Mouse (Mus musculus) common myeloid progenitor, adult 5-6 weeks (primary cell): ENCODE results near the gene Uroc1. TPM values are rescaled to one million over a fixed set of nuclear protein-coding genes. Genes with fewer than 3 reads are reported as not detected.

Experiments used
- ATAC-seq: replicated peaks from 2 replicates; pipeline ENCODE4 v1.8.0; 2016; ENCODE audit warnings: low read depth, mild to moderate bottlenecking, moderate TSS enrichment, inconsistent platforms; ENCODE audit not compliant: poor library complexity, severe bottlenecking
- total RNA-seq: library from RNA; stranded (forward); fragments of 200-1000, 187-1606 nt; gene quantifications from 2 replicates; pipeline ENCODE4 v1.2.3, GENCODE M21; 2017

Gene Uroc1
- total RNA-seq = not detected in 2 replicates

DNA sequence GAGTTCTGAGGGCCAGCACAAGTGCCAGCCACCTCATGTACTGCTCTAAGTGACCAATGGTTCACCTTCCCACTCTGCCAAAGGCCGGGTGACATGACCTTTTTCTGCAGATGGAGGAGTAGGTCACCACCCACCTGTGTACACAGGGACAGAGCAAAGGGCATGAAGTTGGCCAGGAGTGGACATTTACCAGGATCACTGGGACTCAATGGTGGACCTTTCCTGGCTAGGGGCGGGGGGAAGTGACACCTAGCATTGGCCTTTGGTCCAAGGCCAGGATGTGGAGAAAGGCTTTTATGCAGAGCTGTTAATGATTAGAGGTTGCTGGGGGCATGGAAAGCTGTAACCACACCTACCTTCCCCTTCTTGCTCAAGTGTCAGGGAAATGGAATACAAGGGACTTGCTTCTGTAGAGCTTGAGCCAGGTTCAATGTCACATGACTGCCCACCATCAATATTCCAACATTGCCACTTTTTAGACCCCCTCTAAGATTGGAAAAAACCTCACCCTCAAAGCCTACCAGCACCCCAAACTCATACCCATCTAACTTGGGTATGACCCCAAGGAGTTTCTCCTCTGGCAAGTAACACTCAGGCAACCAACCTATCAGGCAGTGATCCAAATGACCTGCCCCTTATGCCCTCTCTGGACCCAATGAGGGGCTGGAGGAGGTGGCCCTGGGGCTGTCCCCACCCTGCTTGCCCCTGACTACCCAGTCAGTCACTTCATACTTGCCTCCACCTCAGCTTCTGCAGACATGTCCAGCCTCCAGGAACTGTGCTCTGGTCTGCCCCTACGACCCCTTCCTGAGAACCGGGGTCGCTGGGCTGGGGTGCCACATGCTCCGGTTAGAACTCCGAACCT, at the start of gene Uroc1:
Gene Uroc1 (plus strand): TSS at position 724 of the 865 bp plus-strand sequence.
- ATAC-seq = no peak

DNA sequence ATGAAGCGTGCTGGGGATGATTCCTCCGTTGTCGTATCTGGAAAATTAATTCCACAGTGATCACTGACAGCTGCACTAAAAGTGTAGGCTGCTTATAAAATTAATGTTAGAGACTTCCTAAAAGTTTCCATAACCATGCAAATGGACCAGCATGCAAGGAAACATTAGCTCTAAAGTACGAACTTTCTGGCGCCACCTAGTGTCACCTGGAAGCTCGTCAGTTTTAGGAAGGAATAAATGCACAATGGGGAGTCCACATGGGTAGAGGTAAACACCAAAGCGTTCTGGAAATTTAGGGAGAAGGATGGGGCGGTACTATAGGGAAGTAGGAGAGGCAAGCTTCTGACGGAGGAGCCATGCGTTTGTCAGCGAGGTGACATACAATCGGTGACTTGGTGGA, 44.8 kb upstream of the Uroc1 start:
- no peak for ATAC-seq

DNA sequence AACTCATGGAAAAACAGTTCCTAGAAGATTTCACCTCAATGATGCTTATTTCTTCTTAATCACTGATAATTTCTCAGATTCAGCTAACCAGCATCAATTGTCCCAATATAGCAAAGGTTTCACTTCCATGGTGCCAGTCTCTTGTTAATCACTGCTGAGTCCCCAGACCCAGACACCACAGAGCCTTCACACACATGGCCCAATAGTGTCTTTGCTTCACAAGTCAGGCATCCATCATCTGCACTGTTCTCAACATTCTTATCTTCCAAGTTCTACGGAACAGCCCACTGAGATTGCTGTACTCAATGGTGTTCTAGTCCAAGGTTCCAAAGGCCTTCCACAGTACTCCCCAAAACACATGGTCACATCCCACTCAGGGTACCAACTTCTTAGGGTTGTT, 32.2 kb upstream of the Uroc1 start, which contains the start of gene BC048671:
Gene BC048671 (plus strand): TSS at position 301 of the 400 bp plus-strand sequence.
- ATAC-seq = no peak

DNA sequence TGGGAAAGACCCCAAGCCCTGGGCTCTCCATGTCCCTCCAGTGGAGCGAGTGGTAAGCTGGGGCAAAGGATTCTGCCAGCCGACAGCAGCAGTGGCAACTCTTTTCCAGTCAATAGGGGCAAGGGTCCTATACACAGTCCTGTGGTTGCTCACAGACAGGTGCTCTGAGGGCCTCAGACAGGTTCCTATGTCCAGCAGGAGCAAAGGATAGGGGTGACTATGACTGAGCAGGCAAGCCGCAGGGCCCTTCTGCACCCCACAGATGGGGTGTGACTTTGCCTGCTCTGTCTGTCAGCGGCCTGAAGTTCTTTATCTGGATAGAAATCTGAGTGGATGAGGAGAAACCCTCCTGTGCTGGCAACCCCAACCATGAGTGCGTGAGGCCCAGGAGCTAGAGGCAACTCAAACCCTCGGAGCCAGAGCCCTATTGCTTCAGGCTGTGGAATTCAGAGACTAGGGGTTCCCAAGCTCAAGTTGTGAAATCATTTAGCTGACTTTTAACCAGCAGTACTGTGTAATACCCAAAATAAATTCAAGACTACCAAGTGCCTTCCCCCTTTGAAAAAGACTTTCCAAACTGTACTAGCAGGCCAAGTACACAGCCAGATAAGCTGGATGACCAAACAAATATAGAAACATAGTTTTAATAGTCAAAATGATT, 26.6 kb upstream of the Uroc1 start:
- no peak for ATAC-seq

DNA sequence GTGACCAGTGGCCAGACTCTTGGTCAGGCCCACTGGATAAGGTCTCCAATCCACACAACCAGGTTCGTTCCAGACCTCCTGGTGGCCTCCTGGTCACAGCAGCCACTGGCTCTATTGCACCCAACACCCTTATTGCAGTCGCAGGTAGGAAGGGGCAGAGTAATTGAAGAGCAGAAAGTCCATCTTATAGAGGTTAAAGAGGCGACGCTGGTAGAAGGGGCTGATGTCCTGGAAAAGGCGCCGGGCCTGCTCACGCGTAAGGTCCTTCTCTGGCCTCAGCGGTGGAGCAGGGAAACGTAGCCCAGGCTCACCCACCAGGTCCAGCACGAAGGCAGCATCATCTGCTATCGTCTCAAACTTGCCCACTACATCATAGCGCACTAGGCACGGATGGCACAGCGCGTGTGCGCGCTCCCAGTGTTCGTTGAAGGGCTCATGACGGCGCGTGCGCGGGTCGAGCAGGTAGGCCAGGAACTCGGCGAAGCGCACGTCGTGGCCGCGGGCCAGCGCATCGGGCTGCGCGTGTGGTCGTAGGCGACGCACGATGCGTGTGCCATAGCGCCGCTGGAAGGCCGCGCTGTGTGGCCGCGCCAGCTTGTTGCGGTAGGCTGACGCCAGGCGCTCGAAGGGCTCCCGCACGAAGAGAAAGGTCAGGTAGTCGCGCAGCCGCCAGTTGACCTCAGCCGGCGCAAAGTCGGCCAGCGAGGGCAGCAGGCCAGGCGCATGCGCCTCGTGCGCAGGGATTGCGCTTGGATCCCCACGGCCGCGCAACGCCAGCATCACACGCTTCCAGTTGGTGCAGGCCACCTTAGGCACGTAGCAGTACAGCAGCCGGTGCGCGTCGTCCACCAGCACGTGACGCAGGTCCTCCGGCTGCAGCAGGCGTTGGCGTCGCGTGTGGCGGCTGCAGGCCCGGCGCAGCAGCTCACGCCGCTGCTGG, 24.0 kb upstream of the Uroc1 start:
- no peak for ATAC-seq

DNA sequence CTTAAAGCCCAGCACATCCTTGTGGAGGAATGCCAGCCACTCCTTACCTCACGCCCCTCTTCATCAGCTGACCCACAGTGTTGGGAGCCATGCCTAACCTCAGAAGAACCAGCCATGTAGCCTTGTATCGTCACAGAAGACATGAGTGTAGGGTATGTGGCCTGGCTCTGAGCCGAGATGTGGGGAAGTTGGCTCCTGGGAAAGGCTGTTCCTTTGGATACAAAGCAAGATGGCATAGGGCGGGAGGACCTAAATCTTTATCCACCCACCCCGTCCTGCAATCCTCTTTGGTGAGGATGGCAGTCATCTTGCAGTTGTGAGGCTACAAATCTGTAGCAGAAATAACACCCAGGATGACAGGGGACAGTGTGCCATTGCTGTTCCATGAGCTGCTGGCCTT, 17.1 kb upstream of the Uroc1 start:
- ATAC-seq = no peak

DNA sequence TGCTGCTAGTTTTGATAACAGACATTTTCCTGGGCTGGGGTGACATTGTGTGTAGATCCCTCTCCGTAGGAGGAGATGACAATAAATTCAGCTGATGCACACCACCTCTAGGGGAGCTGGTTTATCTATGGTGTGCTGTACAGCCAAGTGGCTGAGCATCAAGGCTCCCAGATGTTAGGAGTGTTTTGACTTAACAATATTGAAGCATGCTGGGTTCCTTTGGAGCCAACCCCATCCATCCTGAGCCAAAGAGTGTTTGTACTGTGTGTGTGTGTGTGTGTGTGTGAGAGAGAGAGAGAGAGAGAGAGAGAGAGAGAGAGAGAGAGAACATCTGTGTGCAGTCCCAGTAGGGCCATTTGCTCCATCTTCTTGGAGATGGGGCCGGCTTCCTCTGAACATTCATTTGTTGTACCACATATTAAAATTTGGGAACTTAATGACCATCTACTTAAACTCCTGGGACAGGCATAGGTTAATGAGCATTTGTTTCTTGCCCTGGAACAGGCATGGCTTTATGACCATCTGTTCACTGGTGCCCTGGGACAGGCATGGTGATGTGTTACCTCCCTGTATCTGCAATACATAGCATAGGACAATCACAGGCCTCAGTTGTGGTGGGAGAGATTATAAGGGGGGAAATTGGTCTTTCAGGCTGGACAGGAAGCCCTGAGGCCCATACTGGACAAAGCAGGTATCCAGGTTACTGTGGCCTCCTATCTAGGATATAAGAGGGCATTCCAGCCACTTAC, 15.4 kb upstream of the Uroc1 start:
- no peak for ATAC-seq

DNA sequence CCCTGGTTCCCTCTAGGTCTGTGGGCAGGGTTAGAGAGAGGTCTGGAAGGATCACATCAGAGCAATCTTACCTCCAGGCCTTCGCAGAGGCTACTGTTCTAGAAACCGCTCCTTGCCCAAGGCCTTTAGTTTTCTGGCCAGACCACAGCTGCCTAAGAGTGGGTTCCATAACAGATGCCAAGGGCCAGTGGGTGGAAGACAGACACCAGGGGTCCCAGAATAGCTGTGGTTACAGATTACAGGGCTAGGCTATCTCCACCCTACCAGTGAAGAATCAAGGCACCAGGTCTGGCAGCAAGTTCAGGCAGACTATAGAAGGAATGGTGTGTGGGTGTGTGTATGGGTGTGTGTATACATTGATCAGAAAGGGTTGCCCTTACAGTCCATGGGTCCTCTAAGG, 14.1 kb upstream of the Uroc1 start:
- 0 out of 2 replicates have a peak, but pooled peaks have one; percentile 2 for ATAC-seq

DNA sequence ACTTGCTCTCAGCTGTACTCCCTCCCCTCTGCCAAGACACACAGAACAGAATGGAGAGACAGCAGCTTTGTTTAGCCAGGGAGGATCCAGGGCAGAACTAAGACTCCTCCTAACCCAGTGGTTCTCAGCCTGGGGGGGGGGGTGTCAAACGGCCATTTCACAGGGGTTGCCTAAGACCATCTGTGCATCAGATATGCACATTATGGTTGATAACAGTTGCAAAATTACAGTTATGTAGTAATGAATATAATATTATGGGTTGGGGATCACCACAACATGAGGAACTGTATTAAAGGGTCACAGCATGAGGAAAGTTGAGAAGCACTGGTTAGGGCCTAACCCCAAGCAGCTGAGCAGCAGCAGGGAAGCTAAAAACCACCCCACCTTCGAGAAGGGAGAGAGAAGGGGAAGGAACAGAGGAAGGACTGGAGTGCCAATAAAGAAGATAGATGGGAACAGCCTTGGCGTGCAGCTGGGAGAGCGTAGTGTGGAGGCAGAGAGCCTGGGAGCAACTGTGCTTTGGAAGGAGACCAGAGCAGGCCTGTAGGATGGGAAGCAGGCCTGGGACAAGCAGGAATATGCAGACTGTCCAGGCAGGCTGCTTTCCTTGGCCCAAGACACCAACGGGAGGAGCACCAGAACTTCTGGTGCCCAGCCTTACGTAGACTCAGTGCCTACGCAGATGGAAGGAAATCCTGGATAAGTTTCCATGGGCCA, 13.5 kb upstream of the Uroc1 start:
- ATAC-seq = peak; percentile 42; the same call in 1 of the 2 replicates

DNA sequence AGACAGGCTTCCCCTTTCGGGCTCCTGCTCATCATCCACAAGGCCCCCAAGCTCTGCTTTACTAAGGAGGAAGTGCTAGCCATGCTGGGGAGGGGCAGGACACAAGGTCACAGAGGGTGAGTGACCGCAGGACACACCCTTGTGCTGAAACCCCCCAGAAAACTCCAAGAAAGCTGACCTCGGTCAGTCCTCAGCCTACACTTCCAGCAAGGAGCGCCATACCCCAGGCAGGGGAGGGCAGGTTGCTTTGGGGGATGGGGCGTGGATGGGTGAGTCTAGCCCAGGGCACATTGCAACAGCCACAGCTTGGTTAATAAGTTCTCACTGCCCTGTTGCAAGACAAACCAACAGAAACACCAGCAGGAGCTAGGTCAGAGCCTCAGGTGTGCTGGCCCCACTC, 12.7 kb upstream of the Uroc1 start:
- no peak; the same call in 1 of the 2 replicates for ATAC-seq

DNA sequence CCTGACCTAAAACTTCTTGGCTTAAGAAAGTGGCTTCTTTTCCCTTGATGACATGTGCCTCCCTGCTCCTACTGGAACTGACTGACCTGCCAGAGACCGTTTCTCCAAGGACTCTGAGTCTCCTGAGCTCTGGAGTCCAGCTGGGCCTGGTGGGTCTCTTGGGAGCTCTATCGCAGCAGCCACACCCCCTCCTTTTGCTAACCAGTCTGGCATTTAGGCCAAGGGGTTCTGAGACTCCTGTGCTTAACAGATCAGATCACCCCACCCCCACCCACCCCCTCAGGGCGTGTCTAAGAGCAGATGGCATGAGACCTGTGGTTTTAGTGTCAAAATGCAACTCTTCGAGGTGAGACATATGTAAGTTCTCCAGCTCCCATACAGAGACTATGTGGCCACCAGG, 11.3 kb upstream of the Uroc1 start:
- ATAC-seq = no peak

DNA sequence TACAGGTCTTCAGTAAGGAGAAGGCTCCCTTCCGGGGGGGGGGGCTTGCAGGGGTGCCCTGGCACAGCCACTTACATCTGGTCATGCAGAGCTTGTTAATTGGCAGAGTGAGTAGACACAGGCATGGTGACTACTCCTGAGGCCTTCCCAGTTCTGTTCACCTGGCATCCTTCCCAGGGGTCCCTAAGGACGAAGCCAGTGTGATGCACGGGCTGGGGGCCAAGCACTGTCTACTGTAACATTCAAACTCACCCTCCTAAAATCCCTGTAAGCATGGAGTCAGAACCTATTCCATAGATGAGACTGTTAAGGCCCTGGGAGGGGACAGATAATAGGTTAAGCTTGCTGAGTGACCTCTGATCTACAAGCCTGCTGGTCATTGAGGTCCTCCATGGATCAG, 9.1 kb upstream of the Uroc1 start:
- ATAC-seq = no peak

DNA sequence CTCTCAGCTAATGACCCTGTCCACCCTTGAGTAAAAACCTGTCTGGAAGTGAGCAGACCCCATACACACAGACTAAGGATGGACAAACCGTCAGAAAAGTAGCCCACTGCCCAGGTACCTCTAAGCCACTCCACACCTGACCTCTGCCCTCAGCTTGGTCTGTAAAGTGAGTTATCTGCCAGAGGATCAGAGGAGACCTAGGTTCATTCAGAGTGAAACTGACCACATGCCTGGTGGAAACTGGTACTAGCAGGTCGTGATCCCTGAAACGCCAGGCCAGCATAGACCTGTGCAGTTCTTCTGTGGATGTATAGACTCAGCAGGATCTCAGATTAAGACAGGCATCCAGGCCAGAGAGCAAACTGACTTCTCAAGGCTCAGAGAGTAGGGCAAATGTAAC, 8.6 kb upstream of the Uroc1 start:
- ATAC-seq = no peak

DNA sequence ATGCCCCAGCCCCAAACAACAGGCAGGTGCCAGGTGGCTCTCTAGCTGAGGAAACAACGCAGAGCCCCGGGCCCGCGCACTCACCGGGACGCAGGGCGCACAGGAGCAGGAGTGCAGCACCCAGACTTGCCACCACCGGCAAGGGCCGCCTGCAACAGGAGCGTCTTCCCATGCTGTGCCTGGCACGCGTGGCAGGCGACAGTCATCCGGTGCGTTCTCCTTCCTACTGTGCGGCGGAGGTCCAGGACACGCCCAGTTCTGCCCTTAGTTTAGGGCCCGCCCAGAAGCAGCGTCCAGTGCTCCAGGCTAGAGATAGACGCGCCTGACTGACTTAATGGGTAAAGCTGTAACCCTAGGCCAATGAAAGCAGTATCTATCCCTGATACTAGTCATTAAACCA, 8.1 kb upstream of the Uroc1 start, which contains the start of gene Chst13:
Gene Chst13 (minus strand): TSS at position 195 of the 400 bp plus-strand sequence.
- ATAC-seq = peak; percentile 73

DNA sequence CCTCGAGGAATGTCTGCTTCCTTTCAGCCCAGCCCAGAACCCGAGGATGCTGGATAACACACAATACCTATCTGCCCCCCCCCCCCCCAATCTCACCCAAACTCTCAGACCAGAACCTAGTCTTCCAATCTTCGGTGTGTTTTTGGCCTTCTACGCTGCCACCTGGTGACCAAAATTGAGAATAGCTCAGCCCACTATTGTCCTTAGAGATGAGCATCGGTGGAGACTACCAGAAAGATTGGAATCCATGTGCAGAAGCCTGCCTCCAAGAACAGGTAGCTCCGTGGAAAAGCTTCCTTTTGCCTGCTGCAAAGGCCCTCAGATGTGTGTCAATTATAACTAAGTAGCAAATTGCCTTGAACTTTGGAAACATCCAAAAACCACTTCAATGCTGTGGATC, 5.4 kb upstream of the Uroc1 start:
- peak; percentile 60; the same call in 1 of the 2 replicates for ATAC-seq

DNA sequence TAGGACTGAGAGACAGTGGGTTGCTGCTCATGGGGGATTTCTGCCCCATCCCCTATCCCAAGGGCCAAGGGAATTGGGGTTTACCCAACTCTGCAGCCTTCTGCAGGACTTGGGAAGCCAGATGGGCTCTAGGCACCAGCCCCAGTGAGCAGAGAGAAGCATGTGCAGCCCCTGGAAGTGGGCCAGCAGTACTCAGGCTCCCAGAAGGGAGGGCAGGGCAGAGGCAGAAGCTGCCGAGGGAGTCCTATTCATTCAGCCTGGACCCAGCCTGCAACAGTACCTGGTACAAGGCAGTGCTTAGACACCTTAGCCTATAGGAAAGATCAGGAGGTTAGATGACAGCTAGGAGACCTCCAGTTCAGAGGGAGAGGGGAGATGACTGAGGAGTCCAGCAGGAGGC, 3.1 kb upstream of the Uroc1 start:
- no peak for ATAC-seq

DNA sequence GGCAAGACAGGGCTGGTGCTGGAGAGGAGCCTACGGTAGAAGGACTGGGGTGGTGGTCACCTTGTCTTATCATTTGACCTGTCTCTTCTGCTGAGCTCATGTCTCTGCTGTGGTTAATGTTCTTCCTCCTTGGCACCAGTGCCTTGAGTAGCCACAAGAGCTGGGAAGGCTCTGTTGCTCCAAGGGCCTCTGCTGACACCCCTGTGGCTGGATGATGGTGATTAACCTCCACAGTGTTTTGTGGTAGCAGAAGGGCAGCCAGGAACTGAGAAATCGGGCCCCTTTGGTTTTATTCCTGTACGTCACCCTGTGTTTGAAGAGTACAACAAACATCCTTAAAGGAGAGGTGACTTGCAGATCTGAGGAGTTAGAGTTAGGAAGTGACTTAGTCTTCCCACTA, 1.2 kb downstream of the Uroc1 start:
- peak; percentile 83 for ATAC-seq

DNA sequence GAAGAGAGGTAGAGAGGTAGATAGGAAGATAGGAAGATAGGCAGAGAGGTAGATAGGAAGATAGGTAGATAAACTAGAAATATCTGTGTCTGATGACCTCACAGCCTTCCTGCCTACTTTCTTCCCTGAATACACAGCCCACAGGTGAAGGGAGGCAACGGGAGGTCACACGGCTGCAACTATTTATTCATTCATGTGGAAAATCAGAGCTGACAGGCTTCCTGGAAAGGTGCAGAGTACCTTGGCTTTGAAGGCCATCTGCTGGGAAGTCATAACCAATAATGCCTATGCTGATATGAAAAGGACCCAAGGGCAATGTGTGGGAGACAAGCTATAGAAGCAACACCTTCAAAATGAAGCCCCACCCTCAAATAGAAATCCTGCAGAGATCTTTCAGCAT, 9.3 kb downstream of the Uroc1 start:
- no peak for ATAC-seq

DNA sequence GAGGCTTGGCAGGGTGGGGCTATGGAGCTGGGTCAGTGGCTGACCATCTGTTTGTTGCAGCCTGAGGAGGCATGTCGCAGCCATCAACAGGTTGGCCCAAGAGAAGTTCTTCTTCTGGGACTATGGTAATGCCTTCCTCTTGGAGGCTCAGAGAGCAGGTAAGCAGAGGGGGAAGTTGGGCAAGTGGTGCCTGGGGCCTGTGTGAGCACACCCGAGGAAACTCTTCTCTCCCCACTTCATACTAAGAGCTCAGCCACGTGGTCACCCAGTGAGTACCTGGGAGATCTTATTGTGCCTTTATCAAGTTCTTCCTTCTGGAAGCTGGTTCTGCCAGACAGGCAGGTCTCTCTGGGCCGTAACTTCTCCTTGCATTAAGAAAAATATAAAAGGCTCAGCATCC, 14.1 kb downstream of the Uroc1 start:
- no peak for ATAC-seq
